Mouse (Mus musculus) adrenal gland, adult 2 months (tissue): ENCODE data around the gene Stpg3. TPM values are rescaled to one million over a fixed set of nuclear protein-coding genes. Genes with fewer than 3 reads are reported as not detected.
A peak's percentile ranks its signal among the peaks of the same experiment; 100 is the strongest.

Experiments used
- DNase-seq: peaks from one replicate; pipeline ENCODE4 v3.0.0; 2021
- polyA plus RNA-seq: library from polyadenylated mRNA; depleted of rRNA; stranded (reverse); fragments of >200 nt; gene quantifications from 2 replicates; pipeline ENCODE4 v1.2.3, GENCODE M21; 2012
- total RNA-seq, 2 experiments: library from RNA; stranded (reverse); gene quantifications; 2 replicates each; pipeline ENCODE4 v1.2.3; 2021

The Stpg3 gene
- total and polyA plus RNA-seq, 3 experiments: not detected

DNA sequence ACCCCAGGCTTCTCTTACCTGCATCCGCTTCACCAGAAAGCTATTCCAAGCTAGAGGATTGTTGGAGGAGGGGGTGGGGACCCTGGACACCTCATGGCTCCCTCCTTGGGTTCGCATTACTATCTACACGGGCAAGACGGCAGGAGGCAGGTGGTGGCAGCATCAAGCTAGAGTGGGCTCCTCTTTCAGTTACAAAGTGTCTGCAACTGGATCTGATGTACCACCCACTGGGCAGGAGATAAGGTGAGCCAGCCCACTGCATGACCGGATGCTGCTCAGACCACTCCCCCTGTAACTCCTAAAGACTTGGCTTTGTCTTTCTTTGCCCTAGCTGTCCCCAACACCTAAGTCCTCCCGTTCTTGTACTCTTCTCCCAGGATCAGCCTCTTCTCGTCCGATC lies 22.2 kb upstream of the Stpg3 start, which contains the start of gene Rnf224:
Gene Rnf224 (minus strand): TSS at position 174 of the 400 bp plus-strand sequence.
- DNase-seq: no peak

DNA sequence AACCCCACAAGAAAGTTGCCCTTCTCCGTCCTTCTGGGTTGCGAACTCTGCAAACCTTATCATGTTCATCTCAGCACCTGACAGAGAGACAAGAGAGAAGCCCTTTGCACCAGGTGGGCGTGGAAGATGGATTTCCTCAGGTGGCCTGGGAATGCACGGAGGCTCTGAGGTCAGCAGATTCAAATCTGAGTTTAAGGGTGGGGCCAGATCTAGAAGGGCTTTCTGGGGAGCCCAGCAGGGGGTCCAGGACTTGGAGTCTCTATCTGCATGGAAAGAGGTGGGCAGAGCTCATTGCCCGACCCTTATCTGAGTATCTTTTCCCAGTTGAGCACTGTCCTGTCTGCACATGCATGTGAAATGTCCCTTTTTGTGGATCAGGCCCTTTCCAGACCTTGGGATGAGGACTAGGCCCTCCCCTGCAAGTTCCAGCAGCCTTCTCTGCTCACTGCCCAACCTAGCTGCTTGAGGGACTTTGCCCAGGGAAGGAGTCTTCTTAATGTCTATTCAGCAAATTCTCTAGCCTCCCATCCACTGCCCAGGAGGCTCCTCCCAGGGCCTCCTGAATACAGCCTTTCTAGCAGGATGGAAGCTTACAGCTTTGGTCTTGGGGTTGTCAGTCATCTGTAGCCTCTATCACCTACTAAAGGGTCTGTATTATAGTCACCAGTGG lies 20.2 kb upstream of the Stpg3 start:
- DNase-seq: no peak

GRCm38 (mm10) chr2:25234050-25234449 lies 19.6 kb upstream of the Stpg3 start, which contains the start of gene Slc34a3:
Gene Slc34a3 (minus strand): TSS chr2:25234364.
- DNase-seq: no peak

GRCm38 (mm10) chr2:25233421-25233820 lies 19.0 kb upstream of the Stpg3 start:
- no peak for DNase-seq

GRCm38 (mm10) chr2:25231038-25231437 lies 16.6 kb upstream of the Stpg3 start:
- no peak for DNase-seq

- no peak for DNase-seq
Observed at GRCm38 (mm10) chr2:25230581-25230980, 16.1 kb upstream of the Stpg3 start.

DNA sequence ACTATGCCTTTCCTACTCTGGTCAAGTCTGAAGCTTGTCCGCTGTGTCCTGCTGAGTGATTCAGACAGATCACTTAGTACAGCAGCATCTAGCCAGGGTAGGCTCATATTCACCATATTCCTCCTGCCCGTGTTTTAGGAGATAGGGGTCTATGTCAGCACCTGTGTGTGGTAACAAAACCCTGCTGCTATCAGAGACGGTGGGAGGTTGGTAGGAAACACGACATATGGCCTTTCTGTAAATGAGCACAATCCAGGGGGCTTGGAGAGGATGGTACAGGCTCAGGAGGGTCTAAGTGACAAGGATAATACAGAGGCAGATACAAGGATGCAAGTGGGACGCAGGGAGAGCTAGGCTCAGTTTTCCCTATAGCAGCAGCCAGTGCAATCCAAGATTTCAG lies 15.1 kb upstream of the Stpg3 start:
- DNase-seq: no peak

DNA sequence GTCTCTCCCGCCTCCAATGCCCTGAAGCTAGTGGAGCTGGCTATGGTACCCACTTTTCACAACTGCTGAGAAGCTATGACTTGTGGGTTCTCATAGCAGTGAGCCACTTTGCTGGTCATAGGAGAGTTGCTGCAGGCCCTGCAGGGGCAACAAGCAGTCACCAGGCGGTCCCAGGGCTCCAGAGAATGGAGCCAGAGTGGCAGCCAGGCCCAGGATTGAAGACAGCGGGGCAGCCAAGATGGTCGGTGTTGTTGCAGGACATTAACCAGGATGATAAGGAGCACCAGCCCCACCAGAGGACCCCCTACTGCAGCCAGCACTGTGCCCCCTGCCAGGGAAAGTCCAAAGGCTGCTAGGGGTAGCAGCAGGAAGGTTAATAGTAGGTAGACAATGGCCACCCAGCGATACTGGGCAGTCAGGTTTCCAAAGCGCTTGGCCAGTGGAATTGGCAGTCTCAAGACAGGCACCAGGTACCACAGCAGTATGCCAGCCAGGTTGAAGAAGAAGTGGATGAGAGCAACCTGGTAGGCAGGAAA lies 14.6 kb upstream of the Stpg3 start:
- no peak for DNase-seq

DNA sequence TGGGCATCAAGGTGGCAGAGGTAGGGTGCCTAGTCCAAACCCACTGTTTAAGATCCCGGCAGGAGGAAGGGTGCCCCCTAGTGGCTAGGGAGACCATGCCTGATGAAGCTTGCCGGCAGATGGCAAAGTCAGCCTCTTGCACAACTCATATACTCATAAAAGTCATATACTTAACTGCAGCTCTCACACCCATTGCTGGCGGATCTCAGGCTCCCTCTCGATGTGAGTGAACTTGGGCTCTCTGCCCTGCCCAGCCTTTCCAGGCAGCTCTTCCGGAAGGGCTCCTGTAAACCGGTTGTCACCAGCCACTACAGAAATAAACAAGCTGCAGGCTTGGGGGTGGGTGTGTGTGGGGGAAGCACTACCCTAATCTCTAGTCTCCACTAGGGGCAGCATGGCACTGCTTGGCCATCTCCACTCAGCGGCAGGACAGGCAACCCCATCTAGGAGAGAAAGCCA lies 14.0 kb upstream of the Stpg3 start:
- DNase-seq: peak; percentile 90

- no peak for DNase-seq
Observed at GRCm38 (mm10) chr2:25227406-25227805, 13.0 kb upstream of the Stpg3 start.

- no peak for DNase-seq
Observed at GRCm38 (mm10) chr2:25226864-25227263, 12.4 kb upstream of the Stpg3 start.

DNA sequence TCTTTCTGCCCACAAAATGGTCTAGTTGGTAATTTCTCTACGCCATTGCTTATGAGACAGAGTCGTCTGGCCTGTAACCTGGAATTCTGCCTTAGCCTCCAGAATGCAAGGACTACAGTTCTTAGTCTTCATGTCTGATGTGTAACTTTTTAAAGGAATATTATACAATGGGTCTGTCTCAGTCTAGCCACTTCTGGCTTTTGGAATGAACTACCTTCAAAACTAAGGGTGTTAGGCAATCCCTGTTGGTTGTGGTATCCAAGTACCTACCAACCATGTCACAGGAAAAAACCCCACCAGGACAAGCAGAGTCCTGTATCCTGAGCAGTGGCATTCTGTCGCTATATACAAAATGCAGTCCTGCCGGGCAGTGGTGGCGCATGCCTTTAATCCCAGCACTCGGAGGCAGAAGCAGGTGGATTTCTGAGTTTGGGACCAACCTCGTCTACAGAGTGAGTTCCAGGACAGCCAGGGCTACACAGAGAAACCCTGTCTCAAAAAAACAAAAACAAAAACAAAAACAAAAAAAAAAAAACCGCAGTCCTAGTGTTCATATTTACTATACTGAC lies 11.5 kb upstream of the Stpg3 start:
- no peak for DNase-seq

GRCm38 (mm10) chr2:25224766-25225752 lies 10.6 kb upstream of the Stpg3 start:
- DNase-seq: peak; percentile 99

DNA sequence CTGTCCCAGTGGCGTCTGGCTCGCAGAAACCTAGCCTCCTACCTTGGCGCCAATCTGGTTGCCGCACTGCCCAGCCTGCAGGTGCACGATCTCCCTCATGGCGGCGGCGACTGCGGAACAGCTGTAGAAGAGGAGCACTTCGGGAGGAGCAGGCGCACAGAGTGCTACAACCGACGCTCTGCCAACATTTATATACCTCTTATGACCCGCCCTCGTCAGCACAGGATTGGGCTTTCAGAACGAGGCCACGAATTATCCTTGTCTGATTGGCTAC lies 10.0 kb upstream of the Stpg3 start, which contains the start of gene Tubb4b:
Gene Tubb4b (minus strand): TSS at position 211 of the 274 bp plus-strand sequence.
- DNase-seq: no peak

DNA sequence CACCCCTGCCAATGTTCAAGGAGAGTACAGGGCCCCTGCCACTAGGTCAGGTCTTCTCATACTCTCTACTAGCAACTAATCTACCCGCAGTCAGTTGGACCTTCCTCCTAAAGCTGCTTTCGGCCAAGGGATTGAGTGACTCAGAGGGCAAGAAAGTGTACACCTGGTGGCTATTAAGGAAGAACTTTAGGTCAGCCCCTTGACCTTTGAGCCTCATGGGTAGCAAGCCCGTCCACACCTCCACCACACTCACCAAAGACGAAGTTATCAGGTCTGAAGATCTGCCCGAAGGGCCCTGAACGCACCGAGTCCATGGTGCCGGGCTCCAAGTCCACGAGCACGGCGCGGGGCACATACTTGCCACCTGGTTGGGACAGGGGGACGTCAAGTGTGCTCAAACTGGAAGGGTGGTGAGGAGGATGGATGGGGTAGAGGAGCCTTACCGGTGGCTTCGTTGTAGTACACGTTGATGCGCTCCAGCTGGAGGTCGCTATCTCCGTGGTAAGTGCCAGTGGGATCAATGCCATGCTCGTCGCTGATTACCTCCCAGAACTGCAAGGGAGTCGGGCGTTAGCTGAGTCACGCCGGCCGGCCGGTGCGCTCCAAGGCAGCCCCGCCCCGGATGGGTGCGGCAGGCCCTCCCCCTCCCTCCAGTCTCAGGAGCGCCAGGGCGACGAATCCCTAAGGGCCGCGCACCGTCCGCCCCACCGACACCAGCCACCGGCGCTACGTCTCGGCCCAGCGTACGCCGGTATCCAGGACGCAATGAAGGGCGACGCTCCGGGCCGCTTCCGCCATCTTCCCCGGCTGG lies 9.4 kb upstream of the Stpg3 start:
- peak; percentile 94 for DNase-seq

DNA sequence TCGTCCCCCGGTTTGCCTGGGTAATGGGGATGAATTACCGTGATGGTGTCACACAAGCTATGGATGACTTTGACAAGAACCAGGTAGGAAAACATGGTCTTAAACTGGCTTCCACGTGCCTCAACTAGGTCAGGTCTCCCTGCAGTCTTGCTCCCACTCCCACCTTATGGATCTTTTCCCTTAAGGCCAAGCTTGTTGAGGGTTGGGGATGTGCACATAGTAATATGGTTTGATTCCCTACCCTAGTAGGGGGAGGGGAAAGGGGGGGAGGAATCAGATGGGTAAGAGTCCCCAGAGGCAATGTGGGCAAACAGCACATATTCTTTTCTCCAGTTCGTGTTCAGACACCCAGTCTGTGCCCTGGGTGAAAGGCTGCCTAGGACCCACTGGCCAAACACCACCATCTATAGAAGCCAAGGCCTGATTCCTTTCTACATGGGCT lies 6.9 kb upstream of the Stpg3 start:
- DNase-seq: no peak

DNA sequence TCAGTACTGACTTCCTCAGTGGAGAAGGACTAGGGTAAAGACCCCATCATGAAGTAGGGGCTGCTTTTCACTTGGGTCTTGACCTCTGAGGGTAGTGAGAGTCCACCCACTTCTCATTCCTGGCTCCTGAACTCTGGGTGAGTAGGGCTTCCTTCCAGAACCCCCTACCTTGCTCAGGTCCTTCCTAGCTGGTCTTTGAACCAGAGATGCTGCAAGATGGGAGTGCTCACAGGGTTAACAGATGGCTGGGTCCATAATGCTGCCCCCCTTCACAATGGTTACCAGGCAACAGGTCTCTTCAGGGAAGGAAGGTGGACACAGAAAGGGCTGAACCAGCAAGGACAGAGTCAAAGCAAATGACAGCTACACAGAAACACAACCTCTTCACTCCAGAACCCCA lies 4.0 kb upstream of the Stpg3 start, which contains the start of gene Fam166a:
Gene Fam166a (plus strand): TSS at position 301 of the 400 bp plus-strand sequence.
- DNase-seq: no peak

DNA sequence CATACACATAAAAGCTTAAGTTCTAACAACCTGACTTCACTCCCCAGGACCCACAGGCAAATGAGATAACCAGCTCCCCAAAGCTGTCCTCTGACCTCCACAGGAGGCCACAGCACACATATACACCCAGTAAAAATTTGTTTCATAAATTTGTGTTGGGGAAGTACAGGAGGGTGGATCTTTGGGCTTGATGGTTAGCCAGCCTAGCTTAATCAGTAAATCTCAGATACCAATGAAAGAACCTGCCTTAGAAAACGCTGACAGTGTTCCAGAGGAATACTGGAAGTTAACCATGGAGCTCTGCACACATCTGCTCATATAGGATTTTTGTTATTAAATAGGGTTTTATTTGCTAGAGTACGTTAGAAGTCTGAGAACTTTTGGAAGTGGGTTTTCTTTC lies 3.2 kb upstream of the Stpg3 start:
- no peak for DNase-seq

DNA sequence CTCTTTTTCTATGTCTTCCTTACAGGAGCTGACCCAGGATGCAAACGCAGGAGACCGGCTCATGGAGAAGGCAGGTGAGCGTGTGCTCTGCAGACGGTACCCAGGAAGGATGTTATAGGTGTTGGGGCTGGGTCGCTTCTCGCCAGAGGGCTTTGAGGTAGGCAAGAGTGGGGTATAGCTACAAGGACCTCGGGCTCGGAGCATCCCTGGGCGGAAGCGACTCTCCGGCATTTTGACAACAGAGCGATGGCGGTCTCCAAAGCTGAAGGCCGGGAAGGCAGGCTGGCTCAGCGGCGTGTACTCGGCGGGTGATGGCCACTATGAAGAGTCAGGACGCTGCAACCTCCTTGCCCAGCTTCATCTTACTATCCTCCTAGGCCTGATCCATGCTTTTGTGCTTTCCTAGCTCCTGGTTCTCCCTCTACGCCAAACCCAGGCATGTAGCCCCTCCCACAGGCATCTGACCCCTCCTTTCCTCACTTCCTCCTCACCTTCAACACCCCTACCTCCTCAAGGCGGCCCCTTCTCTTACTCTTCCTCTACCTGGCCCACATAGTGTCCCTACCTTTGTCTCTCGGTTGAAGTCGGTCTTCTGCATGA lies 1.1 kb downstream of the Stpg3 start:
- DNase-seq: no peak

GRCm38 (mm10) chr2:25211121-25211670 lies 3.2 kb downstream of the Stpg3 start, which contains the start of gene Nelfb:
Gene Nelfb (minus strand): TSS chr2:25211489.
- peak; percentile 95 for DNase-seq

- DNase-seq: no peak
Observed at GRCm38 (mm10) chr2:25210686-25211085, 3.8 kb downstream of the Stpg3 start.
